Mouse (Mus musculus) ES-E14 (cell line): ENCODE data around the gene Apol7b.
"Not testable (repeated sequence)": the region's sequence is repeated elsewhere in the genome, so short reads cannot be mapped to it uniquely, and the experiment has no call there.

ENCODE experiments used
- MAFK ChIP-seq: IDR thresholded peaks from 2 replicates; pipeline ENCODE4 v1.6.1; 2014; ENCODE audit warnings: mild to moderate bottlenecking, low read depth, low read length, inconsistent platforms; ENCODE audit not compliant: insufficient read depth
- ZC3H11A ChIP-seq: IDR thresholded peaks from 2 replicates; pipeline ENCODE4 v1.6.1; 2012; ENCODE audit warnings: low read depth, mild to moderate bottlenecking, inconsistent platforms, low read length, borderline replicate concordance
- ZNF384 ChIP-seq: IDR thresholded peaks from 2 replicates; pipeline ENCODE4 v1.6.1; 2012; ENCODE audit warnings: low read depth, low read length, inconsistent platforms

GRCm38 (mm10) chr15:77494694-77495093, 47.4 kb upstream of the Apol7b start:
- not testable (repeated sequence) for TF ChIP-seq MAFK, ZC3H11A, ZNF384
